Mouse (Mus musculus) forelimb bud, embryonic 11.5 days (tissue): Measurements from ENCODE around the gene Prr18.
"Not testable (repeated sequence)": the region's sequence is repeated elsewhere in the genome, so short reads cannot be mapped to it uniquely, and the experiment has no call there.

Experiments used
- DNase-seq: peaks from one replicate; pipeline ENCODE4 v3.0.0-alpha.2; 2012; ENCODE audit warnings: low read depth, low spot score

Gene Prr18

DNA sequence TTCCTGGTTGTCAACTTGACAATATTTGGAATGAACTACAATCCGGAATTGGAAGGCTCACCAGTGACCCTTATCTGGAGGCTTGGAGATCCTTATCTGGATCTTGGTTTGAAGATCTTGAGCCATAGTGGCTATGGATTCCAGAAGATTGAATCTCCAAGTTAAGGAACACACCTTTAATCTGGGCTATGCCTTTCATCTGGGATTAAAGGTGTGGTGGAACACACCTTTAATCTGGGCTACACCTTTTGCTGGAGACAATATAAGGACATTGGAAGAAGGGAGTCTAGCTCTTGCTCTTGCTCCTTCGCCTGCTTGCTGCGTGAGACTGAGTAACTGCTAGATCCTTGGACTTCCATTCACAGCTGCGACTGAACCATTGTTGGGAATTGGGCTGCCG, at the start of gene Prr18:
Gene Prr18, plus strand, starts transcription at position 301 of the 400 bp plus-strand sequence.
- DNase-seq, result not testable (repeated sequence)

DNA sequence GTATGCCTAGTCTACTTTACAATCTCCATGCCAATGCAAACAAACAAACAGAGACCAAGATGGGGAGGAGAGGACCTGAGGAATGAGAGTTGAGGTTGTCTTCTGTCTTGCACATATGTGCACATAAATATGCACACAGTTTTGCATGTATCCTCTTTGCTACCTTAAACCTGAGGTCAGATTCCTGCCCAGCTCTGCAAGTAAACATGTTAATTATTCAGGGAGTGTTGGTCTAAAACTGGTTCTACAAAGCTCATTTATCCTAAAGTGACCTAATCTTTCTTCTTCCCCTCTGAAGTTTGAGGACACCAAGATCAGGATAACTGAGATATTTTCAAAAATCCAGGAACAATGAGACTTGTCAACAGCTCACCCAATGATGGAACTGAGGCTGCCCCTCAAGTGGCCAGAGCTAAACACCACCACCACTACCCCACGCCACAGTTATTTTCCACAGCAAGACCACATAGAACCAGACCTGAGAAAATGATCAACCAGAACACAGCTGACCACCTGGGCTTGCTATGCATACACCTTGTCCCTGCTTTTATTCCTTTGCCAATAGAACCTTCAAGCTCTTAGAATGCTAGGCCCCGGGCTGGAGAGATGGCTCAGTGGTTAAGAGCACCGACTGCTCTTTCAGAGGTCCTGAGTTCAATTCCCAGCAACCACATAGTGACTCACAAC, 47.1 kb upstream of the Prr18 start:
- no peak for DNase-seq

DNA sequence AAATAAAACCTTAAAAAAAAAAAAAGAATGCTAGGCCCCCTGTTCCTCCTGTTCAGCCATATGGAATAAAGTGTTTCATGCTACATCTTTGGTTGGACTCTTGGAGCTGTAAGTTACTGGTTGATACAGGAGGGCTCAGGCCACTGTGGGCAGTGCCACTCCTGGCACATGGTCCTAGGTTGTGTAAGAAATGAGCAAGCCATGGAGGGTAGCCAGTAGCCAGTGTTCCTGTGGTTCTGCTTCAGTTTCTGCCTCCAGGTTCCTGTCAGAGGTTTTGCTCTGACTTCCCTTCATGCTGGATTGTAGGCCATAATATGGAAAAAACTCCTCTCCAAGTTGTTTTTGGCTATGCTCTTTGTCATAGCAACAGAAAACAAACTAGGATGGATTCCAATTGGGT, 46.5 kb upstream of the Prr18 start:
- DNase-seq, result no peak

DNA sequence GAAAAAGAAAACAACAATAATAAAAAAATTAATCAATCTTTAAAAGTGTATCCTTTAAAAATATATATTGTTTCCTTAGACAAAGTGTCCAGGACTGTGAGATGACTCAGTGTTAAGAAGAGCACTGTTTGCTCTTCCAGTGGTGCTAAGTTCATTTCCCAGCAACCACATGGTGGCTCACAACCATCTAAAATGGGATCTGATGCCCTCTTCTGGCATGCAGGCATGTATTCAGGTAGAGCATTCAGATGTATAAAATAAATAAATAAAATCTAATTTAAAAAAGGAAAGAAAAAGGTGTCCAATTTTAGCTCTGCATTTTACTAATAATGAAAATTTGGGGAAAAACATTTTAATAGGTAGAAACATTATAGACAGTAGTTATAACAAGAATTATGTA, 41.4 kb upstream of the Prr18 start:
- no peak for DNase-seq

DNA sequence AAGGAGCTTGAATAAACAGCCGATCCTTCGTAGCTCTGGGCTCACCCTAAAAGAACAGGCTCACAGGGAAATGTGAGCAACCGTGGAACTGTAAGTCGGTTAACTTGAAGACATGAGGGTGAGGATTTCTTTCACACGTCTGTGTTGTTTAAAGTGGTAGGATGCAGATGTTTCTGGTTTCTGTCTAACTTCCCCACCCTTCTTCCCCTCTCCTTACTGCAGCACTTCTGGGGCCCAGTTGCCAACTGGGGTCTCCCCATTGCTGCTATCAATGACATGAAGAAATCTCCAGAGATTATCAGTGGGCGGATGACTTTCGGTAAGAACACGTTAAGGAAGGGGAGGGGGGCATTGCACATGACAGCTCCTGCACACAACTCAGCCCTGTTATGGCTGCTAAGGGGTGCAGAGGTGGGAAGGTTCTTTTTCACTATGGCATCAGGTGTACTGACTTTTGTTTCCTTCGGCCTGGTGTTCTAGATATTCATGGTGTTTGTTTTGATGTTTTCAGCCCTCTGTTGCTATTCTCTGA, 40.9 kb upstream of the Prr18 start:
- no peak for DNase-seq

DNA sequence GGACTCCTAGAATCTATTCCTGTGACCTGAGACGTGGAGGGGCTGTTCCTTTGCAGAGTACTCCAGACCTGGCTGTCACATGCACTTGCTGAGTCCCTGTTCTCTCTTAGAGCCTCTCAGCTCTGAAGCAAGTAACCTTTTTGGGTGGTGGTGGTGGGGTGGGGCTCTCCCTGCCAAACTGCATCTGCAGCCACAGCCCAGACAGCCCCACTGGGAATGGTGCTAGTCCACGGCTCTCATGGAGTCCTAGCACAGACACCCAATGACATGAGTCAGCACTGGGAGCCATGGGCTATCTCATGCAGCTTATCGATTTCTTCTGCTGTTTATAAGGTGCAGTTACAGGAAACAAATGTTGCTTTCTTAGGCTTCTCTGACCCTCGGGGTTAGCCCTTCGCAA, 39.5 kb upstream of the Prr18 start:
- DNase-seq, result no peak

DNA sequence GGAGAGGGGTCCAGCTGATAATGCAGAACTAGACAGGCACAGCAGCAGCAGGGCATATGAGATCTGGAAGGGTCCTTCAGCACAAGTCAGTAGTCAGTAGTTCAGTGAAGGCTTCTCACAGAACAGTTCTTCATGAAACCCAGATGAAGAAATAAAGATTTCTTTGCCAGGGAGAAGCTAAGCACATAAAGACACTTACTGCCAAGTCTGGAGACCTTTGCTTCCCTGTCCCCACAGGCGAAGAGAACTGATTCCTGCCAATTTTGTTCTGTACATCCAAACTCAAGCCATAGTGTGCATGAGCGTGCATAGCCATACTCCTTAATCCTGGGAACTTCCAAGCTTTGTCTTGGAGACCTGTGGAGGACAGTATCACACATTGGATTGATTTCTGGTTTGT, 39.0 kb upstream of the Prr18 start:
- DNase-seq, result no peak

DNA sequence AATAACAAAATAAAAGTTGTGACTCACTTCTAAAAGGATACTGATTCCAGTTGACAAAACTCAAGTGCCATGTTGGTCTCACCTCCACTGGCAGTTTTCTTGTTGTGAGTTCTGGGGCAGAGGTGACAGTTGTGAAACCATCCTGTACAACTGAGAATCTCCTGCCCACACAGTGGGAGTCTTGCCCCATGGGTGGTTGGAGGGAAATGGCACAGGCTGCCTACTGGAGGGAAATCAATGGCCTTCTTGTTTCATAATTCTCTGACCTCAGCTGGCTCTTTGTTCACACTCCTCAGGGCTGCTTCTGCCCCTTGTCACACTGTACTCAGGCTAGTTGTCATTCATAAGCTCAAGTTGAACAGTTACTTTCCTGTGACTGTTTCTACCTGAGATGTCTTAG, 37.7 kb upstream of the Prr18 start:
- no peak for DNase-seq

DNA sequence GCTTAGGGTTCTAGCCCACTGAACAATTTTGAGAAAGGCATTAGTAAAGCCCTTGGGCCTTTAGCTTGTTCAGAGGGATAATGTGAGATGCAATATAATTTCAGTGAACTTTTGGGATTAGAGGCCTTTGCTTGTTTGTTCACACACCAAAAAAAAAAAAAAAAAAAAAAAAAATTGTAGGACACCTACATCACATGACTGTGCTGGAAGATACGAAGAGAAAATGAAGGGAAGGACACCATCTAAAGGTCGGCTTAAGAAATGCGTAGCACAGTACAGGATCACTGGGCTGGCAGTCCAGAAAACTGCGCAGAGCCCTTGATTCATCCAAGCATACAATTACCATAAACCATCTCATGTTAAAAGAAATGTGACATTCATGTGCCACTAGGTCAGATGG, 35.7 kb upstream of the Prr18 start:
- DNase-seq, result no peak

DNA sequence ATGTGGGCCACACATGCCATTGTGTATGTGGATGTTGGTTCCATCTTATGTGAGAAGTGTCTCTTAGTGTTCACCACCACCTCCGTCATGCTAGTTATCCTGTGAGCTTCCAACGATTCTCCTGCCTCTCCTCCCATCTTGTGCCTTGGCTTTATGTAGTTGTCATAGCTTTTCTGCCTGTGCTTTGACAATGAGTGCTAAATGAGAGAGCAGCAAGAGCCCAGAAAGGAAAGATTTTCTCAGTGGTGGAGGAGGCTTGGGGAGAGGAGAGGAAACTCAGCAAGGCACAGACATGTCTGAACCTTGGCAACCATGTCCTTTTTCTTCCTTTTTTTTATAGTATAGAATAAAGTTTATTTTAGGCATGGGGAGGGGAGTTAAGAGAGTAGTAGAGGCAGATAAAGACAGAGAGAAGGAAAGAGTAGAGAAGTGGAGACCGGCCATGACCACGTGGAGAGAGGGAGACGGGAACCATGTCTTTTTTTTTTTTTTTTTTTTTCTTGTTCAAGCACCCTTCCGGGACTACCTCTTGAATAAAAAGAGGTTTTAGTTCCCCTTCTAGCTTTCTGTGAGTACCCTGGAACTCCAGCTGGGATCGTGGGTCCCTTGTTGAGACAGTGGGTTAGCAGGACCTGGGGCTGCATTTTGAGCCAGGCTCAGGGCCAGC, 34.4 kb upstream of the Prr18 start:
- no peak for DNase-seq

DNA sequence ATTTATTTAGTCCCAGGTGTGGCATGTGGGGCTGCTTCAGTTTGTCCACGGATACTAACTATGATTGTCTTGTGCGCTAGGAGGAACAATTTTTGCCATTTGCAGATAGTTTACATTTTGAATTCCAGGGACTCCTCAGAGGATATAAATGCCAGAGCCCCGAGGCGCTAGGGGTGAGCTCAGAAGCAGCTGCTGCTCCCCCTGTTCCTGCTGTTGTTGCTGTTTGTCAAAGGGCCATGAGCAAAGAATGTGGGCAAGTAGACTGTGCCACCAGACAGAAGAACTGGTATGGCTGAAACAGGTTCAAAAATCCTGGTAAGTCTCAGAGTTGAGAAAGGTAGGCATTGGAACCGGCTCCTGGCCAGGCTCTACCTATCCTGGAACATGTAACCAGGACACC, 33.6 kb upstream of the Prr18 start:
- no peak for DNase-seq

DNA sequence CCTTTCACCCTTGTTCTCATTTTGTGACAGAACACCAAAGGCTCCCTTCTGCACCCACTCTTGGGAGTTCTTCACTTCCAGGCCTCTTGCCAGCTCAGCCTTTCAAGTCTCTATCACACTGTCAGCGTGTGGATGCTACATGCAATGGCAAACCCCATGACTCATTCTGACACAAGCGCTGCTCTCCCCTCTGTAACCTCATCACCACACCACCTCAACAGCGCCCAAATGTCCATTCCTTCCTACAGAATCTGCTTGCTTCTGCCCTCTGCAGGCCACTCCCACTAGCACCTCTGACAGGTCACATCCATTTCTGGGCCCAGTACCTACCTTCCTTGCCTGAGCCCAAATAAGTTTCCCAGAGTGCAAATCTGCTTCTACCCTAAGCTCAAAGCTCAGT, 31.5 kb upstream of the Prr18 start:
- no peak for DNase-seq

DNA sequence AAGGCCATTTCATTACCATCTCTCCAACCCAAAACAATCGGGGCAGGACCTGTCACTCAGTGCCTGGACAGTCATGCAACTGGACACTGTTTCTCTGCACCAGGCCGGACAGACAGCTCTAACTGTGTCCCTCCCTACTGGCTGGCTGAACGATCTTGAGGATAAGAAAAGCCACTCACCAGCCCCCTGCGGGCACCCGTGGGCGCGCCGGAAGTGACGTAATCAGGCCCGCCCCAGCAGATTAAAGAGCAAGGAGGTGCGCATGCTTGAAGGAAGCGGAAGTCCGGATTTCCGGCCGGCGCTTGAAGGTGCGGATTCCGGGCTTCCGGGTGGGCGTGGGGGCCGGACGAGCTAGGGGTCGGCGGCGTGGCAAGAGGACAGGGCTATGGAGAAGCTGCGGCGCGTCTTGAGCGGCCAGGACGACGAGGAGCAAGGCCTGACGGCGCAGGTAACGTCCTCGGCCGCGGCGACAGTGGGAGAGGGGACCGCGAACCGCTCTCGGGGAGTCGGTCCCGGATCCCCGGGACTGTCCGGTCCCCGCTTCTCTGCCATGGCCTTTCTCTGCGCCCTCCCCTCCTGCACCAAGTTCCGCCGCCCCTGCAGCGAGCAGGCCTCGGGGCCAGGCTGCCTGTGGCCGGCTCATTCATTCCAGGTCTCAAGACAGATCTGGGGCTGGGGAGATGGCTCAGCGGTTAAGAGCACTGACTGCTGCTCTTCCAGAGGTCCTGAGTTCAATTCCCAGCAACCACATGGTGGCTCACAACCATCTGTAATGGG, 26.2 kb upstream of the Prr18 start, which contains the start of gene Sft2d1:
Gene Sft2d1, plus strand, starts transcription at position 265 of the 777 bp plus-strand sequence.
- DNase-seq, result peak; percentile 88

DNA sequence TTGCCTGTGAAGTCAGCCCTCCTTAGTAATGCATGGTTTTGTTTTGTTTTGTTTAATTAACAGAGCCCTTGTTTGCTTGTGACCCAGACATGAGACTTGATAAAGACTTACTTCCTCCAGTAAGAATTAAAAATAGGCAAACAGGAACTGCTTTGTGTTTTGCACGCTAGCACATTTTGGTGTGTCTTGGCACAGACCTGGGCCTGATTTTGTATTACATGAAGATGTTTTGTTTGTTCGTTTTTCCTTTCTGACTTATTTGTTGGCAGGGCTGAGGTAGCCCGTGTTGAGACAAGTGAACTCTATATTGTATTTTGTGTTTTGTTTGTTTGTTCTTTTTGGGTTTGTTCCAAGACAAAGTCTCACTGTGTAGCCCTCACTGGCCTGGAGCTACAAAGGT, 25.5 kb upstream of the Prr18 start:
- no peak for DNase-seq

DNA sequence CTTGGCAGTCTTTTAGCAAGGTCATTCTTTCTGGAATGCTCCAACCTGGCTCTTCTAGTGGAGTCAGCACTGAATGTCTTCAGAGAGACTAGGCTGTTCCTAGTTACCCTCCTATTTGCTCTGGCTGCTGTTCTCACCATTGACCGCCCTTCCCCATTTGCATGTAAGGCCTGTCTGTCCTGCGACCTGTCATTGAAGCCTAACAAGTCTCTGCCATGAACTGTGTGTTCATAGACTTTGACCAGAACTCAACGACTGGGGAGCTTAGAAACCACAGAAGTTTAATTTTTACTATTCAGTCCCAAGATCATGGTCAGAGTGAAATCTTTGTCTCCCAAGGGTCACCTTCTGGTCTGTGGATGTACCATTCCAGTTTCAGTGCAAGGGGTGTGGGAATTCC, 23.3 kb upstream of the Prr18 start:
- DNase-seq, result no peak

DNA sequence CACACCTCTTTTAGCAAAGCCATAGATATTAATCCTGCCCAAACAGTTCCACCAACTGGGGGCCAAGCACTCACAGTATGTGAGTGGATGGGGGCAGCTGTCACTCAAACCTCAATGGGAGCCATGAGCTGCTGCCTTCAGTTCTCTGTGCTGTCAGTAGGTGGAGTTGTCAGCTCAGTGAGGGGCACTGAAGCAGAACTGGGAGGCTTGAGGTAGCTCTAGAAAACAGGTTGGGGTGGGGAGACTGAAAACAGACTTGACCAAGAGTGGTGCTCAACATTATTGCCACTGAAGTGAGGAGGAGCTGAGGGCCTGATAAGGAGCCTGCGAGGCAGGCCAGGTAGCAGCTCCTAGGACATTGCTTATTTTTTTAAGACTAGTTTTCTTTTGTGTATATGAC, 21.0 kb upstream of the Prr18 start:
- no peak for DNase-seq

DNA sequence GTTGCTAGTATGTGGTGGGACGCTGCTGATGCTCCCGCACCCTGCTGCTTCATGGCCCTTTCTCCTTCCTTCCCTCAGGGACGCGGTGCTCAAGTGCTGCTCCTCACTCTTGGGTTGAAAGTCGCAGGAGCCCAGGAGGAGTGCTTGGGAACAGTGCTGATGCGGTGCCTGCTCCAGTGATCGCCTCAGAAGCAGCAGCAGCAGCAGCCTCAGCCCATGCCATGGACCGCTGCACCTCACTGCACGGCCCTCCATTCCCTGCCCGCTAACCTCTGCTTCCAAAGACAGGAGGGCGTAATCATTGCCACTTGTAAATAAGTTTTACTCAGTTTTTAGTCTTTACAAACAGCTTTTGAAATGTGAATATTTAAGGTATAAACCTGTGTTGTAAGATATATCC, 10.4 kb upstream of the Prr18 start:
- DNase-seq, result not testable (repeated sequence)

DNA sequence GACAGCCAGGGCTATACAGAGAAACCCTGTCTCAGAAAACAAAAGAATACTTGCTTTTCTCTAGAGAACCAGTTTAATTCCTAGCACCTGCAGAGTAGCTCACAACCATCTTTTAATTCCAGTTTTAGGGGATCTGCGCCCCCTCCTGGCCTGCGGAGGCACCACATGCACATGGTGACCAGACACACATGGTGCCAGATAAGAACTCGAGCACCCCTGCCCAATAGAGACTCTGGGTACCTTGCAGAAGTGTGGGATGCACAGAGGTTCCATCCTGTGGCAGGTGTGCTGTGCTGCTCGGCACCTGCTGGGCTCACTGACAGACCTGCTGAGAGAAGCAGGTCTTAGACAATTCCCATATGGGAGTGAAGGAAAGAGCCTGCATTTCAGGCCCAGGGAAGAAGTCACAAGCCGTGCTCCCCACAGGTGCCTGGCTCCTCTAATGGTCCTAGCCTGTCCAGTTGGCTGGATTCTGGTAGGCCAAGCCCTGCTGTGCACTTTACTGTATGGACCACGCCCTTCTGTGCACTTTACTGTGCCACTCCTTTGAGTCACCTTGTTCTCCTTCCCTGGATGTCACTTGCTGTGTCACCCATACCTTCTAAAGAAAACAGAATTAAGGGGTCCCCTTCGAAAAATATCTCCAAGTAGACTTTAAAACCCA, 8.6 kb upstream of the Prr18 start:
- DNase-seq, result no peak

DNA sequence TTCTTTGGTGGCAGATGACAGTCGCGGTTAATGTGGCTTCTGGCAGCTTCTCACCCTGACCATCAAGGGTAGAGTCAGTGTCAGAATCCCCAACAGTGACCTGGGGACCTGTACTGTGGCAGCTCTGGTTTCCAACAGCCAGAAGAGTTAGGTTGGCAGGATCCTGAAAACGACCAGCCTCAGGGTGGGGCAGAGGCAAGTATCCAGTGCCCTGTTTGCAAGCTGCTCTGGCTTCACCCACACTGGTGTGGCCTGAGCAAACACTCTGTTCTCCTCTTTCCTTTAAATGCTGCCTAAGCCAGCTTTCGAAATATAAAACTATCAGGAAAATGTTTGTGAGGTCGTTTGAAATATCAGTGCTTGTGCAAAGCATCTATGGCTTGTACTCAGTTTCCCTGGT, 6.7 kb upstream of the Prr18 start:
- no peak for DNase-seq

DNA sequence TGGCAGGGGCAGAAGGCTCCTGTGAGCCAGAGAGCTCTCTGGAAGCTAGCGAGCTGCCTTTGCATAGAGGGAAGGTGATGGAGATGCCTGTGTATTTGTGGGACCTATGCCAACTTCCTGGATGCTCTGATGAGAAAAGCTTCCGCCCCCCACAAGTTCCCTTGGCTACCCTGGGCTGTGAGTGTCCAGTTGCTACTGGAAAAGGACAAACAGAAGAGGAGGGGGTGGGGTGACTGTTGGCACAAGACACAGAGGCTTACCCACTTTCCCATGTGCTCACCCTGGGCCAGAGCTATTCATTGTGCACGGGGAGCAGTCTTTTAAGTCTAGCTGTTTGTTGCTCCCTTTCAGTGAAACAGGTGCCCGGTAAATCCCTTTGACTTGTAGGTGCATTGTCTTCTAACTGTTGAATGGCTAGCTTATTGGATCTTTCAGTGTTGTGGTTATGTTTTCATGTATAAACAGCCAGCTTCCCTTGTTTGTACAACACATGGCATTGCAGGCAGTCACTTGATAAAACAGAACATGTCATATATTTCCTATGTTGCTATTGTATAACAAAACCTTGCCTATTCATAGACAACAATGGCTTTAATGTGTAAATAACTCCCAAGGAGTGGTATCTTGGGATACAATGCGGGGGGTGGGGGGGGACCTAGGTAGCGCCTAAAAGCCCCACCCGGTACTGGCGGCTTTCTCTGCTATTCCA, 2.6 kb downstream of the Prr18 start:
- DNase-seq, result no peak
